Mouse (Mus musculus): ENCODE measurements around the gene Ltb4r1.
A peak's percentile ranks its signal among the peaks of the same experiment; 100 is the strongest.

Gene Ltb4r1

GRCm38 (mm10) chr14:55765696-55766095, at the start of gene Ltb4r1:
Gene Ltb4r1 (plus strand): TSS chr14:55765962.
- DNase-seq: no peak

DNA sequence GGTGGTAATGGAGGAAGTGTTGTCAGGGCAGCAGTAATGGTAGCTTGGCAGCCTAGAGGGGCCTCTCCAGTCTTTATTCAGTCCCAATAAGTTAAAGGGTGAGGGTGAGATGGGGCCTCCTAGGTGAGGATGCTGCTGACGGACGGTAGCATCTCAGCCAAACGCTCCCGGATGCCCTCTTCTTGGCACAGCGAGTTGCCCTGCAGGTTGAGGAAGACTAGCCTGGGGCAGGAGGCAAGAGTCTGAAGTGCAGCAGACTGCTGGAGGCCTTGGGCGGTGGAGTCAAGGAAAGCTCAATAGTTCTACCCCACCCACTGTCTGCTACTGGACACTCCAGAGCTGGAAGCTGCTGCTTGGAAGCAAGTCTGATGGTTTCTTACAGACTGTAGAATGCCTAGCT, 49.5 kb upstream of the Ltb4r1 start:
- DNase-seq: no peak

DNA sequence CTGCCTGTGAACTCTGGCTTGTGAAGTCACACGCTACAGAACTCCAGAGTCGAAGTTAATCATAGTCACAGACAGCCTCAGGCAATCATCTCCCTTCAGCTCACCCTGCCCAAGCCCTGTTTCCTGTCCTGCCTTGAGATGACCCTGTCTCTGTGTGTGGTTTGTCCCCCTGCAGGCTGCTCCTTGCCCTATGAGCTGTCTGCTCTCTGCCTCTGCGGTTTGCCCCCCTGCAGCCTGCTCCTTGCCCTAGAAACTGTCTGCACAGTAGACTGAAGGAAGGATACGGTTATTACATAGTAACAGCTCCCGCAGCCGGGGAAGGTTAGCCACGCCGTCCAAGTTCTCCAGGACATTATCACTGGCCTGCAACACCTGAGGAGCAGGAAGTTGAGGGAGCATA, 48.9 kb upstream of the Ltb4r1 start:
- DNase-seq: no peak

DNA sequence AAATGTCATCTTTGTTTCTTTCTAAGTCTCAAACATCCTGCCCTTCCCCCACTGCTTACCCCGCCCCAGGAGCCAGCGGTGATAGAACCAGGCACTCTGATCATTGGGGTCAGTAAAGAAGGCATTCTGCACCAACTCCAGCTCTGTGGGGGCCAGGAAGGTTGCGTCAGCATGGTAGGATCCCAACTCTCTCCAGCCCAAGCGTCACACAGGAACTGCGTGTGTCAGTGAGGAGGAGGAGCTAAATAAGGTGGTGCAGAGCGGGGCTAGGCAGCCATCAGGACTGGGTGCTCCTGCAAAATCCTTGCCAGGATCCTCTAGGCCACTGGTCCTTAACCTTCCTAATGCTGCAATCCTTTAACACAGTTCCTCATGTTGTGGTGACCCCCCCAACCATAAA, 46.0 kb upstream of the Ltb4r1 start:
- no peak for DNase-seq

DNA sequence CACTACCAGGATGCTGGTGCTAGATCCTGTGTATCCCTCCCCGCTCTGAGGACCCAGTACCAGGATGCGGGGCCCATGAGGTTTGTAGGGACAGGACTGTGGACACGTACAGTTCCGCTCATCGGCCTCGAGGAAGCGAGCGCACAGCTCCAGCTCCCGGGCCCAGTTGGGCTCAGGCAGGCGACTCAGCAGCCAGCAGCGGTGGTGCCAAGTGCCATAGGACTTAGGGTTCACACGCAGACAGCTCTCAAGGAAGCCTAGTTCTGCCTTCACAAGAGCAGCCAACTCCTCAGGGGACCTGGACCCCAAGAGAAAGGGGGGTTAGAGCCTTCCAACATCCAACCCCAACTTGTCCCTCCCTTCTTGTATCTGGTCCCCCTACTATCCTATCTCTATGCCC, 45.1 kb upstream of the Ltb4r1 start:
- DNase-seq: no peak

GRCm38 (mm10) chr14:55721076-55721475, 44.7 kb upstream of the Ltb4r1 start:
- no peak for DNase-seq

DNA sequence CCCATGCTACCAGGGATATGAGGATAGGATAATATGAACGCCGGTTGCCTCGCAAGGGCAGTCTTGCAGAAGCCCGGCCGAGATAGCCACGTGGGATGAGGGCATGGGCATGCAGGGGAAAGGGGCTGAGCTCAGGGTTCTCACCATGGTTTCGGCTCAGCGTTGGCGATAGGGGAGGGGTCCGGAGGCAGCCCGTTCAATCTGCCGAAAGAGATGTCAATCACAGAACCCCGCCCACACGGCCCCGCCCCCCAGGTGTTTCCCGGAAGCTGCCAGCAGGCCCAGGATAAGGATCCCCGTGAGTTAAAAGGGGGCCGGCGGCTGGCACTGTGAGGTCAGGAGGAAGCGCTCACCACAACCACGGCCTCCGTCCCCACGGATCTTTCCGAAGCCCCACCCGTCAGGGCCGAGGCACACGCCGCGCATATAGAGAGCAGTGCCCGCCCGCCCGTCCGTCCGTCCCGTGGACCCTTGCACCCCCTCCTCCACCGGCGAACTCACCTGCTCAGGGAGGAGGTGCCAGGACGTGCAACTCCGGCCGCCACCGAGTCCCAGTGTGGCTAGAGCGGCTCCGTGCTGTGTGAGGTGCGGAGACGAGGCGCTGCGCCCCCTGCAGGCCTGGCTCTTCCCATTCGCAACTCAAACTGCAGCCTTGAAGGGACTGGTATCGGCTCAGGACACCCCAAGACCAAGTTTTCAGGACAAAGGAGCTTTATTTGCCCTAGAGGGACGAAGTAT, 43.9 kb upstream of the Ltb4r1 start, which contains the start of gene Rabggta:
Rabggta (minus strand) TSS at position 564 of the 738 bp plus-strand sequence.
- peak; percentile 94 to 95 for DNase-seq

DNA sequence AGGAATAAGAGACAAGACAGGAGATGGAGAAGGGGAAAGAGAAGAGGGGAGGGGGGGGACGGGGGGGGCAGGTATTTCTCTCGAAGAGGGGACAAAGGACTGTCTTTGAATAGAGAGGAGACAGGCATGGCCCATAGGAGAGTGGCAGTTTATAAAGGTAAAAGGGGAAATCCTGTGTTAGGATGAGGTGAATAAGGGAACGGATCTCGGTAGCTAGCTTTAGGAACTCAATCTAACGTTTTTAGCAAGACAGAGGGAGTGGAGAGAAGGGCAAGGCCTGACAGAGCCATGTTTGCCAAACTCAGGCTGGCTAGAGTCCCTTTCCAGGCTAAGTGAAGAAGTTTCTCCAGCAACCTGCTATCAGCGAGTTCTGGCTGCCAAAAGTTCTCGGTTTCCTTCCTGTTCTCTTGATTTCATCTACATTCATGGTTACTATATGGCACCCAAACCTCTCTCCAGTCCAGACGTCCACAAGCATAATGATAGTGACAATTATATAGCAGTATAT, 43.3 kb upstream of the Ltb4r1 start:
- no peak for DNase-seq

GRCm38 (mm10) chr14:55723433-55723832, 42.3 kb upstream of the Ltb4r1 start:
- no peak for DNase-seq

- DNase-seq: no peak
Measured at GRCm38 (mm10) chr14:55724411-55724871, 41.3 kb upstream of the Ltb4r1 start.

GRCm38 (mm10) chr14:55726261-55726660, 39.5 kb upstream of the Ltb4r1 start:
- no peak for DNase-seq

- DNase-seq: no peak
Measured at GRCm38 (mm10) chr14:55727889-55728685, 37.7 kb upstream of the Ltb4r1 start.

DNA sequence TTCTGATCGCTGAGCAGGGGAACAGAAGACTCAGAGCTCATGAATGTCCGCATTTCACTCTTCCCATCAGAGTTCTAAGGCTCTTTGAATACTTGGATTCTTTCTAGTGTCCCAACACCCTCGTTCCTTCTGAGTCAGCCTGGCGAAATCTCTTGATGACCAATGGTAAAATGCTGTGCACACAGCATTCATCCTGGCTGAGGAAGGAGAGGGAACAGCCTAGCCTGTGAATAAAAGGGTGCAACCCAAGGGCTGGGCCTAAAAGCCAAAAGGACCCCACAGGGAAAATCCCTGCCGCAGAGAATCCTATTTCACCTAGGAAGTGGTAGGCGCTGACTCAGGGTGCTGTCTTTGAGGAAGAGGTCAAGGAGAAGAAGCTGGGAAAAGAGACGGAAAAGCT, 35.6 kb upstream of the Ltb4r1 start:
- DNase-seq: no peak

DNA sequence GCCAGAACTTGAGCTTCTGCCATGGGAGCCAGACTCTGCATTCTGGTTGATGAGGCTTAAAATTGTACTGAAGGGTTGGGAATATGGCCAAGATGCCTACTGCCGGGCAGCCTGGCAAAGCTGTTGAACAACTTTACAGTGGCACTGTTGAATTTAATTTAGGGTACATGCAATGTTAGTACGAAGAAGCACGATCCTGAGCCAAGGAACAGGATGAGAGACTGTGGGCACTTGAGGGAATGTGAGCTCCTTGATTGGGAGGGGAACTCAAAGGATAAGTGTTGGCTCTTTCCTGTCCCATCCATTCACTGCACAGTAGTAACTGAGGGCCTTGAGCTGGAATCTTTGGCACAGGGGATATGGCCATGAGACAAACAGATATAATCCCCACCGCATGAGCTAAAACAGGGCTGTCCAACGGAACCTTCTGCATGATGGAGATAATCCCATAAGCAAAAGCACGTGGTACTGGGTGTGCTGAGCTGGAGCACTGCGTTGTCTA, 35.2 kb upstream of the Ltb4r1 start:
- no peak for DNase-seq

DNA sequence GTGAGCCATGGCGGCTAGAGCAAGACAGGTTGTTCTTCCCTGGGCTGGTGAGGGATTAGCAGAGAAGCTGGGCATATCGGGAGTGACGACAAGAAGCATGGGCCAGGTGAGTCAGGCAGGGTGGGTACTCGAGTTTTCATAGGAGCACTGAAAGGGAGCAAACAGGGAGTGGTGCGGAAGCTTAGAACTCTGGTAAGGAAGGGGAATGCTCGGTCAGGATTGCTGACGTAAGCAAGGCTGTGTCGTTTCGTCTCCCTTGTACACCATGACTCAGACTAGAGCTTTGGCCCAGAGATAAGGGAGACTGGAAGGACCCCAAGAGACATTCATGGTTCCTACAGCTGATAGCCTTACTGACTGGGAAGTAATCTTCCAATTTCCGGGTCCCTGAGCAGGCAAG, 31.9 kb upstream of the Ltb4r1 start:
- no peak for DNase-seq

GRCm38 (mm10) chr14:55734869-55735268, 30.9 kb upstream of the Ltb4r1 start:
- no peak for DNase-seq

- no peak for DNase-seq
Measured at GRCm38 (mm10) chr14:55735334-55735733, 30.4 kb upstream of the Ltb4r1 start.

GRCm38 (mm10) chr14:55735758-55736157, 30.0 kb upstream of the Ltb4r1 start:
- DNase-seq: no peak

DNA sequence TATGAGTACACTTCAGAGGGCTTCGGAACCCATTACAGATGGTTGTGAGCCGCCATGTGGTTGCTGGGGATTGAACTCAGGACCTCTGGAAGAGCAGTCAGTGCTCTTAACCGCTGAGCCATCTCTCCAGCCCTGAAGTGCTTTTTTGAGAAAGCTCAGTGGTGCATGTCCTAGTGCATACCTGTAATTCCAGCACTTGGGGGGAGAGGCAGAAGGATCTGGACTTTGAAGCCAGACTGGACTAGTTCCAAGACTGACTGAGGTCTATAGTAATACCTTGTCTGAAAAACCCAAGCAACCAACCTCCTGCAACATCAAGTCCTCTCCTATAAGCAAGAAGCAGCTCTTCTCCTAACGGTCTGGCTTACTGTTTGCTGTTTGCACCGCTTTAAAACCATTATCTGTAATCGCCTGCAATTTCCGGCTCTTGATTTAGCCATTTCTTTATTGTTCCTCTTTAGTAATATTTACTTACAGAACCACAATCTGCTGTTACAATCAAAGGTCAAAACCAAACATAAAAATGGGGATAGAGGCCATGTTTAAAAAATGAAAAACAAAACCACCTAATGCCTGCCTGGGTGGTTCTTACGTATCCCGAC, 28.6 kb upstream of the Ltb4r1 start:
- no peak for DNase-seq

- peak; percentile 84 to 85 for DNase-seq
Measured at GRCm38 (mm10) chr14:55743711-55744110, 22.1 kb upstream of the Ltb4r1 start.

DNA sequence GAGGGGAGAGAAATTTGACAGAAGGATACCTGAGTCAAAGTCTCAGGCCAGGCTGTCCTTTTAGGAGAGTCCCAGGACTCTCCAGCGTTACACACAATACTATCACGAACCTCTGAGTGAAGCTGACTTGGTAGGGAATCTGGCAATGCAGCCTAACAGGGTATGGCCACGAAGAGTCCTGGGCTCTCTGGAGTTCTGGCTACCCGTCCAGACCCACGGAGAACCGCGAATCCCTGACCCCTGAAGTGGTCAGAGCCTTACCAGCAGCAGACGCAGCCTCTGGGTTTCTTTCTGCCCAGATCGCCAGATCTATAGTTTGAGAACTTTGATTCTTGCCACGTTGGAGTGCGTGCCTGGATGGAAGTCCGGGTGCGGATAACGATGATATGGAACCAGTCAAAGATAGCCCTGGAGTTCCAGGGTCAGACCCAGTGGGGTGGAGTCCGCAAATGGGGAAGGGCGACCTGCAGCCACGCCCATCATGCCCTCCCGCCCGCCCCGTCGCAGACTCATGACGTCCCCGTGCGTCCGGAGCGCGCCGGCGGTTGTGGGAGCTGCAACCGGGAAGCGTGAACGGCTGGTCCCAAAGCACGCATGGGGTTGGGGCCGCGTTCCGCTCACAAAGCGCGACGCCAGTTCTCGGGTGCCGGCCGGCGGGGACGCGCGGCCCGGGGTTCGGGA, 20.4 kb upstream of the Ltb4r1 start, which contains the start of the genes Dhrs1 and Nop9:
Dhrs1 (minus strand) TSS at position 511 of the 681 bp plus-strand sequence.
Nop9 (plus strand) TSS at position 514 of the 681 bp plus-strand sequence.
- DNase-seq: peak; percentile 82 to 87

DNA sequence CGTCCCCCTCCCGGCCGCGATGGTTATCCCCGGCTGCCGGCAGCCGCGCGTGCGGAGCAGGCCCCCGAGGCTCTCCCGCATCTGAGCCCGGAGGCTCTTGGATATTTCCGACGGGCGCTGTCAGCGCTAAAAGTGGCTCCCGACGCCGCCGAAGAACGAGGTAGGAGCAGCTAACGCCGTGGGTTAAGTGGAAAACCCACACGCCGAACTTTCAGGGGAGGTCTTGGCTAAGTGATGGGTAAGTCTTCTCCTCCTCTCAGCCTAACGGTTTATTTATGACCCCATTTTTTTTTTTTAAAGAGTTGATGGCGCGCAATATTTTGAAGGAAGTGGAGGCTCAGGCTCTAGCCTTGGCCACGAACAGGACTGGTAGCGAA, 19.9 kb upstream of the Ltb4r1 start:
- DNase-seq: no peak

Measured in cerebellum, postnatal 36 days (tissue).